Mouse (Mus musculus) kidney, postnatal 14 days (tissue): ENCODE measurements around the gene Hspg2.
A peak's percentile ranks its signal among the peaks of the same experiment; 100 is the strongest.
"Not testable (repeated sequence)": the region's sequence is repeated elsewhere in the genome, so short reads cannot be mapped to it uniquely, and the experiment has no call there.

Experiments
- DNase-seq: peaks from one replicate; pipeline ENCODE4 v3.0.0; 2022; ENCODE audit warnings: mixed read lengths

Gene Hspg2

DNA sequence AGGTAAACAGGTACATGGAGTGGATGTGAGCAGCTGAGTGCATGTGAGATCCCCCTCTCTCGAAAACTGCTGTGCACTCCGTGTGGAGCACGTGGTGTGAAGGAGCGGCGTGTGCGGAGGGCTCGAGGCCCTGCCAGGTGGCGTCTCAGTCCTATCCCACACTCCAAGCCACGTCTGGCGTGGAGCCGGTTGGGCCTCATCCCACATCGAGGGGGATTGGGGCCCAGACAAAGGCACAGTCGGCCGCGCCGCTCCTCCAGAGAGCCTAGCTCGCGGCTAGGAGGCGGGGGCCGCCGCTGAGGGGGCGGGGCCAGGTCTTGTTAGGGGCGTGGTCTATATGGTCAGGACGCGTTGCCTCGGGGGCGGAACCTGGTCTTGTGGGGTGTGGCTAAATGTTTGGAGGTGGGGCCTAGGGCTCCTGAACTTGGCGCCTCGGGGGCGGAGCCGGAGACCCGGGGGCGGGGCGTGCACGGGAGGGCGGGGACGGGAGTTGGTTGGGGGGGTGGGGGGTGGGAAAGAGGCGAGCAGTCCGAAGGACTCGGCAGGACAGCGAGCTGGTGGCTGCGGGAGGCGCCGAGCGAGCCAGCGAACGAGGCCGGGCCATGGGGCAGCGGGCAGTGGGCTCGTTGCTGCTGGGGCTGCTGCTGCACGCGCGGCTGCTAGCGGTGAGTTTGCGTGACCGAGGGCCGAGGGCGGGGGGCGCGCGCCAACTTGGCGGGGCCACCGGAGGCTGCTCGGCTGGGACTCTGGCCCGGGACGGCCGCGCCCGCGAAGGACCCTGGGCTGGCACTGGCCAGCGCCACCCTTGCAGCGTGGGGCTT is at the start of gene Hspg2:
Gene Hspg2, plus strand, starts transcription at position 510 of the 821 bp plus-strand sequence.
- peak; percentile 97 for DNase-seq

DNA sequence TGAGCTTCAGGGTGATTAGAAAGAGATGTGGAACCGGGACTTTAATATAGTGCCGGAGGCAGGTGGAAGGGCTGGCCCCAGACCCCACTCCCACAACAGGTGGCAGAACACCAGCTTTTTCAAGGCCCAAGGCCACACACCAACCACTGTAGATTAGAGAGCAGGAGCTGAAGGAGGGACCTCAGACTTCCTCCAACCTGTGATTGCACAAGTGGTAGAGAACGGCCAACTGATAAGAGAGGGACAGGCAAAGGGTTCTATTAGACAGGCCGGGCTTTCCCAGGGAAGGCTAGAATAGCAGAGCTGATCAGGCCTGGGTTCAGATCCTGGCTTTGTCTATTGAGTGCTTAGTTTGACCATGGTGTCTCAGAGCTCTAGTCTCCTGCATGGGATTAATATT is 38.1 kb upstream of the Hspg2 start, which contains the start of gene Cela3b:
Gene Cela3b, minus strand, starts transcription at position 39 of the 400 bp plus-strand sequence.
- DNase-seq = no peak

DNA sequence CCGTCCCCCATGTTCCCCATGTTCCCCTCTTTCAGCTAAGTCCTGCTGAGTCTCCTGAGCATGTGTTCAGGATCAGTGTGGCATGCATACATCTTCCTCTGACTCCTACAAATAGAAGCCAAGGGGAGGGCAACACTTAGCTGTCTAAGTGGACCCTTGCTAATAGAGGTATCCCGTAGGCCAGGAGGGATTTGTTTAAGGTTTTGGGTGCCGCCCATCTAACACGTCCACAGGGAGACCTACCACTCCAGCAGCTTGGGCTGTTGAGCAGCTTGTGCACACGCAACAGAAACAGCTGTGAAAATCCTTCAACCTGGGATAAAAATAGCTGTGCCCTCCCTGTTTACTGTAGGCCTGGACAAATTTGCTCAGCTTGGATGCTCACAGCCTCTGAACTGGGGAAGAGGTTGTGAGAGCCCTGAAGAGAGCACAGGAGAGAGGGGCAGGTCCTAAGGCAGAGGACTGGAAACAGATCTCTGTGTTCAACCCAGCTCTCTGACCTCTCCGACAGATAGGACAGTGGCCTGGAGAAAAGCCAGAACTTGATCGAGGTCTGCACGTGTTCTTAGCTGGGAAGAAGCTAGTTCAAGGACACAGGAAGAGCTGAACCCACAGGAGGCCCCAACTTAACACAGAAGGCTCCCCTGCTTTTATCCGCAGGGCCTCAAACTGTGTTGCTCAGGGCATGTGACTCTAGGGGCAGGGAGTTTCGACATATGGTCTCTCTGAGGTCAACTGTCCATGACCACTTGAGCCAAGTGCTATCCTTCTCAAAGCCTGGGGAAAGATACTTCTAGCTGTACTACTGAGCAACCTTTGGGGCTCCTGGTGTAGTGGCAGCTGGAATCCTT is 35.6 kb upstream of the Hspg2 start:
- not testable (repeated sequence) for DNase-seq

DNA sequence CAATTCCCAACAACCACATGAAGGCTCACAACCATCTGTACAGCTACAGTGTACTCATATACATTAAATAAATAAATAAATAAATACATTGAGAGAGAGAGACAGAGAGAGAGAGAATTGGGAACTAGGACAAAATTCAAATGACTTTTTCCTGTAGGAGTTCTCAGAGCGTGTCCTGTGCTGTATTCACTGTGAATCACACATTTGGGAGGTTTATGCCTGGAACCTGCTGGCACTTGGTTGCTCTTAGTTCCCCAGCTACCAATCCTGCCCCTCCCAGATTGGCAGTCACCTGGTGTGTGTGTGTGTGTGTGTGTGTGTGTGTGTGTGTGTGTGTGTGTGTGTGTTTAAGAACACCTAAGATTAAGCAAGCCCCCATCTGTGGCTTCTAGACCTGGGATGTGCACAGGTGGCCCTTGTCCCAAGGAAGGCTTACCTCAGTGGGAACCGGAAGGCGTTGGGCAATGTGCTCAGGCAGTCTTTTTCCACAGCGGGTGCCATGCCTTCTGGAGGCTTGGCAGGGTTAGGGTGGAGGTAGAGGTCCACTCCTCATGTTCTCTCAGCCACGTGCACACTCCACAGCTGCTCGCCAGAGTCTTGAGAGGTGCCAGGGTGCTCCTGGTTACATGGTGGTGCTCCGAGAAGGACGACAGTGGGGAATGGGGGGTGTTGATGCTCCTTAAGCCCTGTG is 31.4 kb upstream of the Hspg2 start:
- no peak for DNase-seq

DNA sequence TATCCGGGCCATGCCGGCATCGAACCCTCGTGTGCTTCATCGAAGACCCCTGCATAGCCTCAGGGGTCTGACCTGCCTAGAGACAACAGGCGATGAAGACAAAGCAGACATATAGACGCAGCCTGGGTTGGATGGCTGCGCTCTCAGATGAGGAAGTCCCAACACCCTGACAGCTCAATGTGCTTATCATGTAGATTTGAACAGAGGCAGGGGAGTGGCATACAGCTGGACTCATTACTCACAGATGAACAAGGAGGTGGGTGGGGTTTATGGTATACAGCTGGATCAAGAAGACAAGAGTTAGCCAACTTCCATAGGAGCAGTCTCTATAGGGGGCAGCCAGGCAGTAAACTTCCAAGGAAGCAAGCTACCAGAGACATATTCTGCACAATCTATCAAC is 29.7 kb upstream of the Hspg2 start:
- DNase-seq = no peak

DNA sequence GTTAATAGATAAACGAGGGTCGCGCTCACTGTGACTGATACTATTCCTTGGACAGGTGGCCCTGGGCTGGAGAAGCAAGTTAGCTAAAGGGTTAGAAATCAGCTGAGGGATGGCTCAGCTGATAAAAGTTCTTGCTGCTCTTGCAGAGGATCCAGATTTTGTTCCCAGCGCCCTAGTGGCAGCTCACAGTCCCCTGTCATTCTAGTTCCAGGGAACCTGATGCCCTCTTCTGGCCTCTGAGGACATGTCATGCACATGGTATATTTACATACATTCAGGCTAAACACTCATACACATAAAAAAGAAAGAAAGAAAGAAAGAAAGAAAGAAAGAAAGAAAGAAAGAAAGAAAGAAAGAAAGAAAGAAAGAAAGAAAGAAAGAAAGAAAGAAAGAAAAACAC is 27.2 kb upstream of the Hspg2 start:
- DNase-seq = no peak

DNA sequence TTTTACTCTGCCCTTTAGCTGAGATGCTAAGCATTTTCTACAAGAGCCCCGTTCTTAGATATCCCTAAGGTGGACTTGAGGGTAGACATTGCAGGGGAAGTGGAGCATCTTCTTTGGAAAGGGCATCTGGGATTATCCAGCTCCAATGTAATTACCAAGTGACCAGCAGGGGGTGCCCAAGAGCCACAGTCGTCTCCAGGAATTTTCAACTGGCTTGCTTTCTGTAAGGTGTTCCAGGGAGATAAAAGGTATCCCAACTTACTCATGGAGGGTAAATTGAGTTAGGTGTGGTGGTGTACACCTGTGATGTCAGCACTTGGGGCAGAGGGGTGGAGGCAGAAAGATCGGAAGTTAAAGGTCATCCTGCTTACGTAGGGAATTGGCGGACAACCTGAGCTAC is 24.9 kb upstream of the Hspg2 start:
- DNase-seq = peak; percentile 78

DNA sequence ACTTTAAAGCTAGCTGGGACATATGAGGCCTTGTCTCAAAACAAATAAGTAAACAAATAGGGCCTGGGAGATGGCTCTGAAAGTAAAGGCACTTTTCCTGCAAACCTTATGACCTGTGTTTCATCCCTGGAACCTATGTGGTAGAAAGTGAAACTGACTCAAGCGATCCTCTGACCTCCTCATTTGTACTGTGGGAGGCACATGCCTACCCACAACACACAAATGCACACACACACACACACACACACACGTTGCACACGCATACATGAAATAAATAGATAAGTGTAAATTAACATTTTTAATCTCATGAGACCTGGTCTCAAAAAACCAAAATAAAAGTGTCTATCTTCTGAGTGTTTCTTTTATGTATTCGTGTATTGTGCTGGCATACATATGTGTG is 22.7 kb upstream of the Hspg2 start:
- DNase-seq = no peak

DNA sequence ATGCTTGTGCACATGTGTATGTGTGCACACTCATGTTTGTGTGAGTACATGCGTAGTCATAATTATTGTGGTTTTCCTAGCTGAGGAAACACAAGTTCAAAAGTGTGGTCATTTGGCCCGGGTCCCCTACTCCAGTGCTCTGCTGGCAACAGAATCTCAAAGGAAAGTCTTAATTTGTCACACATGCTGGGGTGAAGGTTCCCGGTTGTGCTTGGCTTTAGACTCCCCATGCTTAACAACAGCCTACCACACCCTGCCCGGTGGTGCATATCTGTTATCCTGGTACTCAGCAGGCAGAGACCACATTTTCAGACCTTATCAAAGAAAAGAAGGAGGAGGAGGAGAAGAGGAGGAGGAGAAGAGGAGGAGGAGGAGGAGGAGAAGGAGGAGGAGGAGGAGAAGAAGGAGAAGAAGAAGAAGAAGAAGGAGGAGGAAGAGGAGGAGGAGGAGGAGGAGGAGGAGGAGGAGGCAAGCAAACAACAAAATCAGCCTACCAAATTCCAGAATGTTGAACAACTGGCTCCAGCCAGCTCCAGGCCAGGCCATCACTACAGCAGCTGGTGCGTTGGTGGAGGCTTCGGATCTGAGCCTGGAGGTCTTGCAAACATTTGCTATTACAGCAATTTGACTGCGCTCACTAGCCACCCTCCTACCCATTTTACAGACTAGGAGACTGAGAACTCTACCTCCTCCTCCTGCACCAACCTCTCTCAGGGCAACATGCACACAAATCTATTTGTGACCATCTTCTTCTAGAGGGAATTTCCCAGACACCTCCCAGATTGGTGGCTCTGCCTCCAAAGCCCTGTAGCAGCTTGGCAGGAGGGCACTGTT is 21.0 kb upstream of the Hspg2 start:
- peak; percentile 42 for DNase-seq

DNA sequence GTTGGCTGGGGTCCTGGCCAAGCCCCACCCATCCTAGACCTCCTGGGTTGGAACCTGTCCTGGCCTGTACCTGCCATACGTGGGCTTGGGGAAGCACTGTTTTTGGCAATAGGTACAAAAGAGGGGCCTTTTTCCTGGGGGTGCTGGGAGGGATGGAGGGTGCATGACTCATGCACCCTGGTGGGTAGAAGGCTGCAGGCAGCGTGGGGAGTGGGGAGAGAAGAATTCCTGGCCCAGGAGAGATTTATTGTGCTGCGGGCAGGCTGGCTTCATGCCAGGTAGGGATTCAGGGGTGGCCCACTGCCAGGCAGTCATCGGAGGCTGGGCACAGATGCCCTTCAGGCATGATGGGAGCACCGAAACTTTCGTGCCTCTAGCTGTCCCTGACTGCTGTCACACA is 20.4 kb upstream of the Hspg2 start:
- peak; percentile 64 for DNase-seq

DNA sequence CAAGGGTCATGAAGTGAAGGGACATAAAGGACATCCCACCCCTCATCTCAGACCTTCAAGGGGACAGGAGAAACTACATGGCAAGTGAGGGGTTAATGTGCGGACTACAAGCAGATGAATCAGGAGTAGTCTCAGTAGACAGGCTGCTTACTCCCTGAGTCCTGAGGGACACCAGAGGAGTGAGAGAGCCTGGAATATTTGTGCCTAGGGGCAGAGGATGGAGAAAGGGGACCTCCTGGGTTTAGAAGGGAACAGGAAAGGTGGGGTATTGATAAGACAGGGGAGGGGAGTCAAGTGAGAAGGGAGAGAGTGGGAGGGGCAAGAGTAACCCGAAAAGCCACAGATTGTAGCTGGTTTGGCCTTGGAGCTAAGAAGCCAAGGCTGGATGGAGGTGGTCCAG is 19.9 kb upstream of the Hspg2 start:
- DNase-seq = no peak

DNA sequence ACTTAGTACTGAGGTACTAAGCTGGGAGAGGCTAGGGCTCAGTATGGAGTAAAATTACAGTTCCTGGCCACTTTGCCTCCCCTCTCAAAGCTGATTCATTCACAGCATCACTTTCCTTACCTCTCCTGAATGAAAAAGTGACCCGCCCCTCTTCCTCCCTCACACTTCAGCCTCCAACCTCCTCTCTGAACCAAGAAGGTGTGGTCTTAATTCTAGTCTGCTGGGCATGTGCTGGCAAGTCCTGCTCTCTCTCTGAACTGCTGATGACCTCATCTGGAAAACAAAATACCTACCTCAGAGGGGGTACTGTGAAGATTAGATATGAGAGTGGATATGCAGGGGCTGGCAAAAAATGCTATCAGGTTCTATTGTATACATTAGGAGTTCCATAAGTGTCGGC is 19.4 kb upstream of the Hspg2 start:
- no peak for DNase-seq

DNA sequence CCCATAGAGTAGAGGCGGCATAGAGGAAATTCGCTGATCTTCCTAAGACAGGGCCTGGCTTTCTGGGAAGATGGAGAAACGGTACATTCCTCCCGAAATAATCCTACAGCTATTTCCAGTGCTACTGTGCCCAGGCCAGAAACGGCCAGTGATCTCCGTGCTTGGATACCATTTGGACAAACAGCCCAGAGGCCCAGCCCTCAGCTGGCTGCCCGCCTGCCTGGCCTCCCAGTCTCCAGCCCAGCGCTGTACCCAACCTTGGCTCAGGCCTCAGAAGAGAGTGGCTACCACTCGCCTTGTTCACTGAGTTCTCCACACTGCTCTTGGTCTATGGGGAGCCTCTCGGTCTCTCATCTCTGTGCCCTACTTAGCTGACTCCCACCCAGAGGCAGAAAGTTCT is 18.9 kb upstream of the Hspg2 start:
- no peak for DNase-seq

DNA sequence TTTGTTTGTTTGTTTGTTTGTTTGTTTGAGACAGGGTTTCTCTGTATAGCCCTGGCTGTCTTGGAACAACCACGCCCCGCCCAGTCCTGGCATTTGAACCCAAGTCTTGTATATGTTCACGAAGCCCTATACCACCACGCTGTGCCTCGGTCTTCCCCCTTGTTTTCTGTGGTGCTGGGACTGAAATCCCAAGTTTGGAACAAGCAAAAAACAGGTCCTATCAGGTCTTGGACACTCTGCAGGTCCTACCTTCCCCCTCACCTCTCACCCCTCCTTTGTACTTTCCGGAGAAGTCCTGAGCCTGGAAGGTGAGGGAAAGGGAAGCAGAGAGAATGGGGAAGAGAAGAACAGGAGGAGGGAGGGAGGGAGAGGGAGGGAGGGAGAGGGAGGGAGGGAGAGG is 16.4 kb upstream of the Hspg2 start:
- DNase-seq = no peak

DNA sequence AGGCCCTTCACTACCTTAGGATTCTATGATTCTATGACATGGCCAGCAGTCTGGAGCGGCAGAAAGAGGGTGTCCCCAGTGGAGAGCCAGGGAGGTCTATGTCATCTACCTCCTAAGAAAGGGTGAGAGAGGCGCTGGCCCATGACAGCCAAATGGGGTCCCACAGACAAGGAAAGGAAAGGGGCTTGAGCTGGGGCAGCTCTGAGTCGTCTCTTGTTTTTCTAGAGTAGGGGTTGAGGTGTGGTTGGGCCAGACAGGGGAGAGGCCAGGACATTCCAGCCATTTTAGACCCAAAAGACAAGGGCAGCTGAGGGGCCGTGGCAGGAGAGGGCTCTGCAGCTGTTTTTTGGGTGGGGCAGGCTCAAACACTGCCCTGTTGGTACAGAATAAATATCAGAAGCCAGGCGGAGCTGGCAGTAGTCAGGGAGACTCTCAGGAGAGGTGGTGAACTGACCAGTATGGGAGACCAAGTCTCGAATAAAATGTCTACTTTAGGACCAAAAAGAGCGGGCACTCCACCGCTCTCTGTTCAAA is 15.3 kb upstream of the Hspg2 start, which contains the start of gene 1700013G24Rik:
Gene 1700013G24Rik, plus strand, starts transcription at position 51 of the 534 bp plus-strand sequence.
- DNase-seq = no peak

DNA sequence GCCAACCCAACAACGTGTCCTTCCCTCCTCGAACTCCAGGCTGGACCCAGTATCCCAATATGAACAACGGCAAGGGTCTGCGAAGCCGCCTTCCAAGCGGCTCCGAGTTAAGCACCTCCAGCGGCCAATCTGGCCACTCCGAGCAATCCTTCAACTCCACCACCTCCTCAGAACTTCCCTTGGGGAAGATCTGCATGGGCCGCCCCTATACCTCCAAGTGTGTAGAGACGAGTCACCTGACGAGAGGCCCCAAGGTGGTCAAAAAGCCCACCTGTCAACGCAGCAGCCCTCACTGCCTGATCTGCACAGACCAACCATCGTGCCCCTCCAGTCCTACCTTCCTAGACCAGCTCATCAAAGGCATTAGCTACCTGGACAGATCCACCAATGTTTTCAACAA is 14.0 kb upstream of the Hspg2 start:
- DNase-seq = no peak

DNA sequence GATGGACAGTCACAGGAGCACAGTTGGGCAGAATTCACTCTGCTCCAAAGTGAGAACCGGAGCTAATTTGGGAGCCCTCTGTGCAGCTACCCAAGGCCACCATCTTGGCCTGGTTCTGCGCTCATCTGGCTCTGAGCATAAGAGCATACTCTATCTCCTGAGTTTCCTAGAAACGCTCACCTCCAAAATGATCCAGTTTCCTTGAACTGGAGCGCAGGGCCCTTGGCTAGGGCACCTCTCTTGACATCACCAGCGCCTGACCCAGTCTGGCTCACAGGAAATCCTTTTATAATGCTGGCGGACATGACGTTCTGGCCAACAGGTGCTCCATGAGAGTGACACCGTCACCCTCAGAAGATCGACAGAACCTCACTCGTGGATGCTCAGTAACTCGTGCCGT is 12.0 kb upstream of the Hspg2 start:
- DNase-seq = no peak

DNA sequence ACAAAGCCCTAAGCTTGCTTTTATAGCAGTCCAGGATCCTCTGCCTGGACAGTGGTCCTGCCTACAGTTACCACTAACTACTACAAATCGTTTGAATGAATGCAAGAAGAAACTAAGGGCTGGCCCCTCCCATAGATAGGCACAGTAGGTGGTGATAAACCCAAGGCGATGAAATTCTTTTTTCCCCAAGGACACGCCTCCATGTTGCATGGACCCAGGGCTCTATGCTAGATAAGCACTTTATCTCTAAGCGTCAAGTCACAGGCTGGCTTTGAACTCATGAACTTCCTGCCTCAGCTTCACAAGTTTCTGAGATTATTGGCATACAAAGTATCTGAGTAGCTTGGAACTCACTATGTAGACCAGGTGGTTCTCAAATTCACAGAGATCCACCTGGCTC is 11.3 kb upstream of the Hspg2 start:
- DNase-seq = no peak

DNA sequence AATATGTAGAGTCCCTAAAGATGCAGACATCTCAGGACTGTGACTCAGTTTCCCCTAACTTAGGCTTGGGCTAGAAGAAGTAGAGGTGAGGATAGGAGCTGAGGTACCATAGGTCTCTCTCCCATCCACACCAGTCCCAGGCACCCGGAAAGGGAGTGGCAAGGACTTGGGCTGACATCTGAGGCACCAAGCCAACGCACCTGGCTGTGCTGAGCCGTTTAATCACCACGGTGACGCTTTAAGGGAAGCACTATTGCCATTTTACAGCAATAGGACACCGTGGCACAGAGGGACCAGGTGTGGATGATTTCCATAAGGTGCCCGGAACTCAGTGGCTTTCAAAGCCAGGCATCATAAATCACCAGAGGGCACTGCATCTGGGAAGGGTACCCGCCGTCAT is 10.3 kb upstream of the Hspg2 start:
- DNase-seq = no peak

DNA sequence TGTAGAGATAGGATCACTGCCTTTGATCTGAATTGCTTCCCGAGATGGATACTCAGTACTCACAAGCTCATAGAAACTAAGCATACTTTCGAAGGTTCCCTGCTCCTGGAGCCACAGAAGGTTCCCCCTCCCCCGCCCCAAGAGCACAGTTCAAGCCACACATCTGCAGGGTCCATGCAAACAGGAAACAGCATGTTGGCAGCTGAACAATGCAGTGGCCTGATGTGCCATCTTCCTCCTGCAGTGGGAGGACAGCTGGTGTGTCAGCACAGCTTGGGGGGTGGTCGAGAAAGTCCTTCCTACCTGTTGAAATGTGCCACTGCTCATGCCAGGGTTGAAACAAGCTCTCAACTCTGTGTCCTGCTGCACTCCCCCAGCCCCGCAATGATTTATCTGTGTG is 9.7 kb upstream of the Hspg2 start:
- DNase-seq = no peak

DNA sequence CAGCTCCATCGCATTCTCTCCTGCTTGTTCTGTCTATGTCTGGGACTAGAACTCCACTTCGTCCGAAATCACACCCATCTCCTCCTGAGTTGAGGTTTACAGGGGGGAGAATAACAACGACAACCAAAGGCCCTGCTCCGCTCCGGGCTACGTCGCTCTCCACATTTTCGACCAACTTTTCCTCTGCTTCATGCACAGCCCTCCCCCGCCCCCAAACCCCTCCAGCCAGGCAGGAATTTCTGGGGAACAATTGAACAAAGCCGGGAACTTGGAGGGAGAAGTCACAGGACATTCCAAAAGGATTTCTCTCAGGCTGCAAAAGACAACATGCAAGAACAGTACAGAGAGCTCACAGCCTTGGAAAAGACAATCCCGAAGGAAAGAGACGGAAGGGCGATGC is 7.9 kb upstream of the Hspg2 start:
- DNase-seq = no peak

DNA sequence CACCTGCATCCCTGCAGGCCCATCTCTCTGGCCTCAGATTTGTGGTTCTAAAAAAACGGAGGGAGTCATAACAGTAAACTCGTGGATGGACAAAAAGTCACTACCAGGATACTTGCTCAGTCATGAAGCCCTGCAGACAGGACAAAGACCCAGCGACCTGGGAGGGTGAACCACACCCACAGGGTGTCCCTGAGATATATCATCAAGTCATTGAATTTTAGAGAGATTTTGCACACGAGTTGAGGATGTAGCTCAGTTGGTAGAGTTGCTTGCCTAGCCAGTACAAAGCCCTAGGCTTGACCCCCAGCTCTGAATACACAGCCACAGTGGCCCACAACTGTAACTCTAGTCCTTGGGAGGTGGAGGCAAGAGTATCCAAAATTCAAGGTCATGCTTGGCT is 7.4 kb upstream of the Hspg2 start:
- DNase-seq = no peak
